Mouse (Mus musculus) gastrocnemius, adult 2 months (tissue): Measurements from ENCODE around the gene Bcl11b. TPM values are rescaled to one million over a fixed set of nuclear protein-coding genes. Genes with fewer than 3 reads are reported as not detected.
A peak's percentile ranks its signal among the peaks of the same experiment; 100 is the strongest.

Experiments used
- DNase-seq: peaks from one replicate; pipeline ENCODE4 v3.0.0; 2022
- H3K27ac ChIP-seq: fragments of 200-600 bp; 2 replicates; pipeline ENCODE4 v1.8.1; 2022; ENCODE audit warnings: mild to moderate bottlenecking
- H3K4me3 ChIP-seq: fragments of 200-600 bp; 2 replicates; pipeline ENCODE4 v1.8.1; 2022; ENCODE audit warnings: mild to moderate bottlenecking, moderate library complexity
- CTCF ChIP-seq: fragments of 200-600 bp; IDR thresholded peaks from 2 replicates; pipeline ENCODE4 v1.8.1; 2022; ENCODE audit warnings: antibody characterized with exemption, mild to moderate bottlenecking, moderate library complexity
- intact Hi-C: fragments of 180-260 bp; cut with DNase I; formaldehyde crosslinking; loops from one replicate; pipeline ENCODE4 v1.15.1; 2025
- total RNA-seq, 2 experiments: library from RNA; stranded (reverse); gene quantifications; 2 replicates each; pipeline ENCODE4 v1.2.3; 2021

The Bcl11b gene
- total RNA-seq, 2 experiments from 2014 or later: 0.11 TPM; not detected in 1

DNA sequence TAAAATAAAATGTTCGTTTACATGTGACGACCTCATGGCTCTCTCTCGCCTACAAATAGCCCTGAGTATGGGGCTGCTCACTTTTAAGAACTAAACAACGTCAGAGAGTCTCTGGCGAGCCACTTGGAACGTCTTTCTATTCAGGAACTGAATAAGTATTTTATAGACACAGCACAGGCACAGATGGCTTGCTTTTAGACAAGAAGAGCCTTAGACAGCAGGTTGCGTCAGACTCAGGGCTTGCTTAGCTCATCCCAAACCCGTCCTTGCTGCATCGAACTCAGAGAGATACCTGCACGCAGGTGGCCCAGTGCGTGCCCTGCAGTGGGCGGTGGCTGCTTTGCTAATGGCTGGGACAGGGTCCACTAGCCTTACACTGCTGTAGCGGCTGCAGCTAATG, 82.7 kb downstream of the Bcl11b start:
- DNase-seq: no peak
- TF ChIP-seq CTCF: no peak
- Histone ChIP-seq H3K27ac (no peak overlapping the region), H3K4me3 (no peak overlapping the region)
- intact Hi-C loops: no loop called here

DNA sequence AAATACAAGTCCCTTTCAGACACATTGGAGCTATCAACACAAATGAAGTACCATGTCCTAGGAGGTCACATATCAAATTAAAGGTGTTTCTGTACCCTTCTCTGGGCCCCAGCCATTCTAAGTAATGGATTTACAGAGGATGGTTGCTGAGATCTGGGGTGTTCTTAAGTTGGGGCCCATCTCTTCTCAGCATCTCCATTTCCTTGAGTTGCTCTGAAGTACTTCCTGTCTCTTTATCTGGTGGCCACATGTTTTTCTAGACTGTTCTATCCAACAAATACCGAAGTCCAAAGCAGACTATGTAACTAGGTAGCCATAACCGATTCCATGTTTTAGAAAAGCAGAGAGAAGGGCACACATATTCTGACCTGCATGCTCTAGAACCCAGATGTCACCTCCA, 83.3 kb downstream of the Bcl11b start:
- Histone ChIP-seq H3K4me3 (no peak overlapping the region), H3K27ac (no peak overlapping the region)
- TF ChIP-seq CTCF: no peak
- no peak for DNase-seq
- intact Hi-C loops: no loop called here

DNA sequence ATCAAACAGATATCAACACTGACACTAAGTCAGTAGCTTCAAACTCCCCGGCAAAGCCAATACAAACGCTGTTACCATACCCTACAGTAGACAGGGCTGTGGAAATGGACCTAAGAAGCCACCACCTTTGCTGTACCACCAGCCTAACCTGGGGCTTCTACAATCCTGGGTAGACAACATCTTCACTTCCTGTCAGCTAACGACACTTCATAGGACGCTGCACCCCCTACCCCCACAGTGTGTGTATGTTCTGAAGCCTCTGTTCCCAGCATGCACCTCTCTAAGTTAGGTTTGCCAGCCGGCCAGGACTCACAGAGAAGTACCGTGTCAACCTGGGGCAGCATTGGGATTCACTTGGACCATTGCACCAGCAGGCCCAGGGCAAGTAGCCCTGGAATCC, 84.6 kb downstream of the Bcl11b start:
- Histone ChIP-seq H3K4me3 (no peak overlapping the region), H3K27ac (no peak overlapping the region)
- DNase-seq: no peak
- no peak for TF ChIP-seq CTCF
- intact Hi-C loops: no loop called here

DNA sequence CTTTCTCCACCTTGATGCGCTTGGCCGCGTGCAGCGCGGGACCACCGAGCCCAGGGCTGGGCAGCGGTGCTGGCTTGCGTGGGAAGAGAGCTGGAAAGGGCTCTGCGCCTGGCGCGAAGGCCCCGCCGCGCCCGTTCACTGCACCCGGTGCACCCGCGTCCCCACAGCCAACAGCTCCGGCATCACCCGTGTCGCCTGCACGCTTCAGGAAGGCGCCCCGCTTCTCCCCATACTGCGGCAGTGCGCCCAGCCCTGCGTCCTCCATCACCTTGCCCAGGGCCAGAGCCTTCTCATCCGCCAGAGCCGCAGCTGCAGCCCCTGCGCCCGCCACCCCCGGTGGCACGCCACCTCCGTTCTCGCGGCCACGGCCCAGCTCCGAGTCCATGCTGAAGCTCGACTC, 87.4 kb downstream of the Bcl11b start:
- Histone ChIP-seq H3K27ac (no peak overlapping the region), H3K4me3 (no peak overlapping the region)
- no peak for DNase-seq
- TF ChIP-seq CTCF: no peak
- intact Hi-C loops: no loop called here

DNA sequence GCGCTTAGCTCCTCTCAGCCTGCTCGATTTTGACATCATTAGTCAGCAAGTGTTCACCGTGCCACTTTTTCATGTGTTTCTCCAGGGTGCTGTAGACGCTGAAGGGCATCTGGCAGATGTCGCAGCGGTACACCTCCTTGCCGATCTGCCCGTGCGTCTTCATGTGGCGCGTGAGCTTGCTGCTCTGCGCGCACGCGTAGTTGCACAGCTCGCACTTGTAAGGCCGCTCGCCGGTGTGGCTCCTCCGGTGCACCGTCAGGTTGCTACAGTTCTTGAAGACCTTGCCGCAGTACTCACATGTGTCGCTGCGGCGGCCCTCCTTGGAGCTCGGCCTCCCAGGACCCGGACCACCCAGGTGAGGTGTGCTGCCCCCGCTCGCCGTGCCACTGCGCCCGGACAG, 88.0 kb downstream of the Bcl11b start:
- intact Hi-C loops: no loop called here
- H3K4me3 ChIP-seq: no peak overlapping the region
- peak; percentile 13 for DNase-seq
- no peak for TF ChIP-seq CTCF
- H3K27ac ChIP-seq: no peak overlapping the region

DNA sequence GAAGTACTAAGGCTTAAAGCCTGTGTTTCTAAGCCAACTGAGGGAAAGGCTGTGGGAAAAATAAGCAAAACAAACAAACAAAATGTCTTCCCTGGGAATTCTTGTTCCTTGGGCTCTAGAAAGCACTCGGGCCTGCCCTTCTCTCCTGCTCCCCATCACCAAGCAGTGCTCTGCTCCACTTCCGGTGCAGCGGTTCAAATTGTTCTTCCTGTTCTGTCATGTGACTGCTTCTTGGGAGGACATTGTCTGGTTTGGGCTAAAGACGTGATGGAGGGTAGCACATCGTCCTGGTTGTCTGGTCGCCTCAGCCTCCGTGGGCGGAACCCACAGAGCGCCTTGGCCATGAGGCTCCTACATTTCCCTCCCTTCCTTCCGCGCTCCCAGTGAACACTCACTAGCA, 94.6 kb downstream of the Bcl11b start:
- intact Hi-C loops: no loop called here
- H3K27ac ChIP-seq: no peak overlapping the region
- DNase-seq: no peak
- no peak overlapping the region for H3K4me3 ChIP-seq
- TF ChIP-seq CTCF: no peak

DNA sequence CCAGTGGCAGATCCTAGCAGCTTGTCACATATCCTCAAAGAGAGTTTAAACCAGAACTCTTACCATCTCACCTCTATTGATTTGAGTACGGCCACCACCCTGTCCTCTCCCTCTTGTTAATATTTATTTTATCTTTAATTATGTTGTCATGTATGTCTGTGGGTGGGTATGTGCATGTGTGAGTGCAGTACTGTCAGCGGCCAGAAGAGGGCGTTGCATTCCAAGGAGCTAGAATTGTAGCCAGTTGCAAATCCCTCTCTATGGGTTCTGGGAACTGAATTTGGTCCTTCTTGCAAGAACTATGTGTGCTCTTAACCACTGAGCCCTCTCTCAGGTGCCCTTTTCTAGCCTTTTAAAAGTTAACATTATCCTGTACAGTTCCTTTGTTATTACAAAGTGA, 98.1 kb downstream of the Bcl11b start:
- intact Hi-C loops: no loop called here
- DNase-seq: no peak
- H3K4me3 ChIP-seq: no peak overlapping the region
- H3K27ac ChIP-seq: no peak overlapping the region
- peak; percentile 21; the same call in 1 of the 2 replicates for TF ChIP-seq CTCF

DNA sequence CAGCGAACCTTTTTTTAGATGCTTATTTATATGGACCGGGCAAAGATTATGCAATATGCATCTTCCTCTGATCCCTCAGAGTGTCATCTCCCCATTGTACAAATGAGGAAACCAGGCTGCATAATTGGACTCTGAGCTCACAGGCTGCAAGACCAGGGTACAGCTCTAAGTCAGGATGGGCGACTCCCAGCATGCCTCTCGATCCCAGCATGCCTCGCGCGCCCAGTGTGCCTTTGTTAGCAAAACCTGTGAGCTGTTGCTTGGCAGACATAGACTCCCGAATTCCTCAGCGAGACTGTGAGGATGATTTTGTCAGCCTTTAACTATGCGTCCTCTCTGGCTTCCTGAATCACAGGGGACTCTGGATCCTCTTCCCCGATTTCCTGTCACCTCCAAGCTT, 98.9 kb downstream of the Bcl11b start:
- Histone ChIP-seq H3K4me3 (no peak overlapping the region), H3K27ac (no peak overlapping the region)
- DNase-seq: no peak
- no peak for TF ChIP-seq CTCF
- intact Hi-C loops: no loop called here

DNA sequence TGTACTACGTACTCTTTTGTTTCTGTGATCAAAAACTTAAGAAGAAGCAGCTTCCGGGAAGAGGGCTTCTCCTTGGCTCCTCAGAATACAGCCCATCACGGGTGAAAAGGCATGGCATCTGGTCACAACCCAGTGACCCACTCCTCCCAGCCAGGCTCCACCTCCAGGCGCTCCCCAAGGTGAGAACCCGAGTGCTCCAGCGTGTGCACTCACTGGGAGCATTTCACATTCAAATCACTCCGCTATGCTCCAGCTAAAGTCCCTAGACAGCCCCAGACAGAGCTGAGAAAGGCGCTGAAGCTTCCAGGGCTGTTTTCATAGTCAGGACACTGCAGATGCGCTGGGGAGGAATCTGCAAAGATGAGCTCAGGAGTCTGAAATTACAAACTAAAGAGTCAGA, 99.5 kb downstream of the Bcl11b start:
- no peak for TF ChIP-seq CTCF
- no peak overlapping the region for H3K27ac ChIP-seq
- H3K4me3 ChIP-seq: no peak overlapping the region
- DNase-seq: no peak
- intact Hi-C loops: no loop called here

DNA sequence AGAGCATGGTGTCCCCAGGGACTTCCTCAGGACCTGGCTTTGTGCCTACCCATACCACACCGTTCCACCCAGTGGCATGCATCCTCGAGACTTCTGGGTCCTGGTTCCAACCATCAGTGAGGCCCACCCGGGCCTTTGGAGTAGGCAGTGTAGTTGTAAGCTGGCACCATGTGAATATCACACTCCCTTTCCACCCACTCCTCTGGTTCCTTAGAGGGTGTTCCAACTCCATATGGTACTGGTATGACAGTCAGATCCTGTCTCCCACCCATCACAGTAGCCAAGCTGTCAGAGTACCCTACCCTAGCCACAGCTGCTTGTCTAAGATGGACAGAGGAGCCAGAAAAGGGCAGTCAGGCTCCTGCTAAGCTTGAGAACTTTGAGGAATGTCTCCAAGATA, 112.0 kb downstream of the Bcl11b start:
- Histone ChIP-seq H3K4me3 (no peak overlapping the region), H3K27ac (no peak overlapping the region)
- DNase-seq: no peak
- TF ChIP-seq CTCF: no peak
- intact Hi-C loops: no loop called here

DNA sequence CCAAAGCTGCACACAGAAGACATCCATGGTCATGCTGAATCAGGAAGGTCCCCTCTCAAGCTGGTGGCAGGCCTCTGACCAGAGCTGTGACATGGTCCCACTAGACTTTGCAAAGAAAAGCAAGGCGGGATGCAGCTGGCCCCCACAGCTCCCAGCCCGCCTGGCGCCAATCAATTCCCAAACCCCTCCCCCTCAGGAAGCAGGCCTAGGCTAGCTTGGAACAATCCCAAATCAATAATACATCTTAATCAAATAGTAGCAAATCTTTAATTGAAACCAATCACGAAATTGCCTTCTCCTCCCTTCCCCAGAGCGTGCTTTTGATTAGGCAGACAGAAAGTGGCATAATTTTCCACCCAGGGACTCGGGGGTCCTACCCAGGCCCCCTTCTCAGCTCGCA, 113.1 kb downstream of the Bcl11b start:
- intact Hi-C loops: no loop called here
- H3K4me3 ChIP-seq: no peak overlapping the region
- no peak for TF ChIP-seq CTCF
- no peak overlapping the region for H3K27ac ChIP-seq
- DNase-seq: no peak

DNA sequence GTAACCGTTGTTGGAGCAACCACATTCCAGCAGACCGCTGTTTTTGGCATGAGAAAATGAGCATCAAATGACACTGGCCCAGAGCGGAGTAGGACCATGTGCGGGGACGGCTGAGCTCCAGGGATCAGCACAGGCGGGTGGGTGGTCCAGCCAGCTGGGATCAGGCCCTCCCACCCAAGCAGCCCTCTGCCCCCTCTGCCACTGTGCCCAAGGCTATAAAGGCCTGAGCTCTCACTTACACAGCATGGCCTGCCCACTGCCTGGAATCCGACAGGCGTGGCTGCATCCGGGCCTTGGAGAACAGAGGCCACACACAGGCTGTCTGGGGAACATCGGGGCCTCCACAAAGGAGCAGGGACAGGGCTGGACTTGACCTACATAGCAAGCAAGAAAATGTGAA, 113.6 kb downstream of the Bcl11b start:
- no peak for DNase-seq
- no peak for TF ChIP-seq CTCF
- Histone ChIP-seq H3K4me3 (no peak overlapping the region), H3K27ac (no peak overlapping the region)
- intact Hi-C loops: no loop called here

DNA sequence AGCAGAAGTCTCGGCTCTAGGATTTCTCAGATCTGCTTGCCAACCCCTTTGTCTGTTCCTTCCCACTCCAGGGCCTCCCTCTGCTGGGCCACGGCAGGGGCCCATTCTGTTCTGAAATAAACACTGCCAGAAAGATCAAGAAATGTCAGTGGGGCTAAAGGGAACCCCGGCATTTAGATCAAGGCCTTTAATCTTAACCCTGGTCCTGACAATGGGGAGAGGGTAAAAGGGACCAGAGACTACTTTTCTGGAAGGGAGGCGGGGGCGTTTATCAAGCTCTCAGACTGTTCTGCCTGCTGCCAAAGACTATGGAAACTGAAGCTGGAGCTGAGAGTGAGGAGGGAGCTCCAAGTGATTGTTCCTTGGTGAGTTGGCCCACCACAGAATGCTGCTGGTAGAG, 114.8 kb downstream of the Bcl11b start:
- no peak for DNase-seq
- H3K27ac ChIP-seq: no peak overlapping the region
- intact Hi-C loops: no loop called here
- no peak for TF ChIP-seq CTCF
- no peak overlapping the region for H3K4me3 ChIP-seq

DNA sequence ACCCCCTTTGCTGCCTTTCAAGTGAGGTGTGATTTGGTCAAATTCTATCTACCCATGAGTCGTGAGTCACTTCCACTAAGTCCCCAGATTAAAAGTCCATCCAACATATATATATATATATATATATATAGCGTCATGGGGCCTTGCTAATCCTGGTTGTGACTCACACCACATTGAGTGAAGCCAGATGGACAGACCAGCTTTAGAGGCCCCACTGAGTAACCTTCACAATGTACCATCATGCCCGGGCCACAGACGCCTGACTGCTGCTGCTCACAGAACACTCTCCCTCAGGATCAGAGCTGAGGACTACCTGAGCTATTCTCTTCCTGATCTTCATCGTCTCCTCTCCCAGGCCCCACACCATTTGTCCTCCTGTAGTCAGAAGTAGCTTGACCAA, 115.4 kb downstream of the Bcl11b start:
- TF ChIP-seq CTCF: no peak
- intact Hi-C loops: no loop called here
- DNase-seq: no peak
- Histone ChIP-seq H3K4me3 (no peak overlapping the region), H3K27ac (no peak overlapping the region)

DNA sequence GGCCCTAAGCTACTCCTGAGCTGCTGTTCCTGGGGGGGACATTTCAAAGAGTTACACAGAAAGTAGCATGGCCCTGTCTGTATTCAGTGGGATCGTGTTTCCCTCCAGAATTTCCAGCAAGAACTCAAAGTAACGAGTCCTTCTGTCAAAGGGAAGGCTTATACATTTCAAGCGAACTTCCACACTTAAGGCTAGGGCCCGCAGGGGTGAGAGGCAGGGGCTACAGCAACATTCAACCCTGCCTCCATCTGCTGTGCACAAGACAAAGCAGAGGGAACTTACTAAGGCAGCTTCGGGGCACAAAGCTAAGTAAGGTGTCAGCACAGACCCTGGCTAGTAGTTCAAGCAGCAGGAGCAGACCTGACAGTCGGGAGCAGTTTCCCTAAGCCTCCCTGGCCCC, 115.8 kb downstream of the Bcl11b start:
- no peak overlapping the region for H3K4me3 ChIP-seq
- no peak overlapping the region for H3K27ac ChIP-seq
- TF ChIP-seq CTCF: no peak
- intact Hi-C loops: no loop called here
- DNase-seq: no peak
